Mouse (Mus musculus): ENCODE measurements at regions not wholly inside any gene's neighbourhood (a gene's known extent, or its start where the extent isn't known, plus 50 kb on each side); places are given as distances from the start of the nearest gene placed in this dataset.
"Not testable (repeated sequence)": the region's sequence is repeated elsewhere in the genome, so short reads cannot be mapped to it uniquely, and the experiment has no call there.

GRCm38 (mm10) chr14:53454001-53454400 lies 799.9 kb downstream of the Dad1 start:
- Histone ChIP-seq H3K9ac (ENCODE audit: insufficient read depth, low read depth) (no peak overlapping the region), H3K27ac (ENCODE audit: insufficient read depth, low read depth) (no peak overlapping the region), H3K36me3 (replicated peaks in 1 of 2; ENCODE audit: control insufficient read depth in 1 of 2, insufficient read depth in 1 of 2, low read length in 1 of 2) (no peaks in the 10 kb centered on the region), H3K4me3 (replicated peaks in 1 of 3; ENCODE audit: low read depth in 2 of 3, low read length in 2 of 3, poor library complexity in 1 of 3) (no peak overlapping the region), H3K4me2 (ENCODE audit: insufficient read depth, low read depth, poor library complexity, severe bottlenecking) (no peak overlapping the region), H3K27me3 (replicated peaks) (no peaks in the 10 kb centered on the region), H3K9me3 (replicated peaks; ENCODE audit: low read length) (no peaks in the 10 kb centered on the region), H3K79me2 (replicated peaks; ENCODE audit: control insufficient read depth, extremely low read depth, insufficient read depth, poor library complexity, severe bottlenecking) (no peaks in the 10 kb centered on the region), H3K4me1 (ENCODE audit: control insufficient read depth in 1 of 2, insufficient read depth in 2 of 2) (no peaks in the 10 kb centered on the region)
- no peak for TF ChIP-seq ELF1 (IDR thresholded peaks at IDR 0.05; ENCODE audit: low read depth, low read length)
- TF ChIP-seq CTCF (conservative IDR thresholded peaks at IDR 0.05 in 1 of 2, IDR thresholded peaks at IDR 0.05 in 1 of 2; ENCODE audit: low read depth in 2 of 2, low read length in 2 of 2) = peak in 1 of 2 experiments; percentile 42; a peak in 3 of 4 replicates
- TF ChIP-seq UBTF (IDR thresholded peaks at IDR 0.05; ENCODE audit: low read depth, low read length) = no peak
- TF ChIP-seq ZC3H11A (IDR thresholded peaks at IDR 0.05; ENCODE audit: low read depth, low read length) = no peak
- TF ChIP-seq ZKSCAN1 (IDR thresholded peaks at IDR 0.05; ENCODE audit: borderline replicate concordance, low read depth, low read length) = no peak
- peak; percentile 17 for DNase-seq (ENCODE audit: extremely low read depth)
- in situ Hi-C loops (cut with MboI; ENCODE audit: low pct_ligation_motif_present, low pct_unique_long_range_greater_than_20kb, low sequenced_read_pairs) = no loop called here
- dilution Hi-C loops (cut with MboI; ENCODE audit: extremely low pct_ligation_motif_present, extremely low pct_unique_long_range_greater_than_20kb, low sequenced_read_pairs) = no loop called here

DNA sequence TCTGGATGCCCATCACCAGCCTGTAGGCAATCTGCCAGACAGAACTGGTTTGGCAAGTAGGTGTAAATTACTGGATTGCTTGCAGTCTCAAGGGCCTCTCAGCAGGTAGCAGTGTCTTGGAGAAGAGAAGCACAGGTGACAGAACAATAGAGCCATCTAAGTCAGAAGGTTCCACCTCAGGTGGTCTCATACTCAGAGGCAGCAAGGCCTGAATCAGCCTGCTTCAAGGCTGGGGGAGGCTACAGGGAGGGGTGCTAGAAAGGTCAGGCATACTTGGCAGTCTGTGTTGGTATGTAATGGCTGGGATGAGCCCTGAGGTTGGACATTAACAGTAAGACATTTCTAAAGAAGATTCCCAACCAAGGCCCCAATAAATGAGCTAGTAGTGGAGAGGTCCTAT lies 814.3 kb downstream of the Dad1 start:
- H3K9ac ChIP-seq (ENCODE audit: insufficient read depth, low read depth); H3K9me3 ChIP-seq (replicated peaks; ENCODE audit: low read length); H3K79me2 ChIP-seq (replicated peaks; ENCODE audit: control insufficient read depth, extremely low read depth, insufficient read depth, poor library complexity, severe bottlenecking); H3K4me3 ChIP-seq (replicated peaks in 1 of 3; ENCODE audit: low read depth in 2 of 3, low read length in 2 of 3, poor library complexity in 1 of 3); H3K36me3 ChIP-seq (replicated peaks in 1 of 2; ENCODE audit: control insufficient read depth in 1 of 2, insufficient read depth in 1 of 2, low read length in 1 of 2); H3K27me3 ChIP-seq (replicated peaks); H3K4me1 ChIP-seq (ENCODE audit: control insufficient read depth in 1 of 2, insufficient read depth in 2 of 2); H3K4me2 ChIP-seq (ENCODE audit: insufficient read depth, low read depth, poor library complexity, severe bottlenecking); dilution Hi-C loops (cut with MboI; ENCODE audit: extremely low pct_ligation_motif_present, extremely low pct_unique_long_range_greater_than_20kb, low sequenced_read_pairs); H3K27ac ChIP-seq (ENCODE audit: insufficient read depth, low read depth); DNase-seq (ENCODE audit: extremely low read depth); in situ Hi-C loops (cut with MboI; ENCODE audit: low pct_ligation_motif_present, low pct_unique_long_range_greater_than_20kb, low sequenced_read_pairs): not testable (repeated sequence)

DNA sequence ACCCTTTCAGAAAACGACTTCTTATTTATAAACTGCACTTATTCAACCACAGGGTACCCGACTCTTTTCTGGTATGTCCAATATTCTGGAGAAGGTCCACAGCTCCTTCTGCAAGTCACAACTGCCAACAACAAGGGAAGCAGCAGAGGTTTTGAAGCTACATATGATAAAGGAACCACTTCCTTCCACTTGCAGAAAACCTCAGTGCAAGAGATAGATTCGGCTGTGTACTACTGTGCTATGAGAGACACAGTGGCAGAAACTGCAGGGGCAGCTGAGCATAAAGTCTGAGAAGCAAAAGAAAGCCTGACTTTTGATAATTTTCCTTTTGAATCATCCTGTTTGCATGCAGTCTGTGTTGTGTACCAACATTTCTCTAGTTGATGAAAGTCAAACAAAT lies 823.8 kb downstream of the Dad1 start:
- in situ Hi-C loops (cut with MboI; ENCODE audit: low pct_ligation_motif_present, low pct_unique_long_range_greater_than_20kb, low sequenced_read_pairs) = not testable (repeated sequence)

GRCm38 (mm10) chr14:53428447-53428846 lies 825.5 kb downstream of the Dad1 start:
- H3K79me2 ChIP-seq (replicated peaks; ENCODE audit: control insufficient read depth, extremely low read depth, insufficient read depth, poor library complexity, severe bottlenecking); dilution Hi-C loops (cut with MboI; ENCODE audit: extremely low pct_ligation_motif_present, extremely low pct_unique_long_range_greater_than_20kb, low sequenced_read_pairs); in situ Hi-C loops (cut with MboI; ENCODE audit: low pct_ligation_motif_present, low pct_unique_long_range_greater_than_20kb, low sequenced_read_pairs); DNase-seq (ENCODE audit: extremely low read depth); H3K36me3 ChIP-seq (replicated peaks in 1 of 2; ENCODE audit: control insufficient read depth in 1 of 2, insufficient read depth in 1 of 2, low read length in 1 of 2); H3K4me1 ChIP-seq (ENCODE audit: control insufficient read depth in 1 of 2, insufficient read depth in 2 of 2); H3K9me3 ChIP-seq (replicated peaks; ENCODE audit: low read length); H3K27ac ChIP-seq (ENCODE audit: insufficient read depth, low read depth); H3K4me2 ChIP-seq (ENCODE audit: insufficient read depth, low read depth, poor library complexity, severe bottlenecking); H3K9ac ChIP-seq (ENCODE audit: insufficient read depth, low read depth); H3K27me3 ChIP-seq (replicated peaks); H3K4me3 ChIP-seq (replicated peaks in 1 of 3; ENCODE audit: low read depth in 2 of 3, low read length in 2 of 3, poor library complexity in 1 of 3): not testable (repeated sequence)

More for the DNA sequence above, 823.8 kb downstream of the Dad1 start:
- DNase-seq (ENCODE audit: extremely low read depth); H3K4me1 ChIP-seq (ENCODE audit: control insufficient read depth in 1 of 2, insufficient read depth in 2 of 2); H3K9ac ChIP-seq (ENCODE audit: insufficient read depth, low read depth); dilution Hi-C loops (cut with MboI; ENCODE audit: extremely low pct_ligation_motif_present, extremely low pct_unique_long_range_greater_than_20kb, low sequenced_read_pairs); H3K27me3 ChIP-seq (replicated peaks); H3K4me2 ChIP-seq (ENCODE audit: insufficient read depth, low read depth, poor library complexity, severe bottlenecking); H3K9me3 ChIP-seq (replicated peaks; ENCODE audit: low read length); H3K36me3 ChIP-seq (replicated peaks in 1 of 2; ENCODE audit: control insufficient read depth in 1 of 2, insufficient read depth in 1 of 2, low read length in 1 of 2); H3K27ac ChIP-seq (ENCODE audit: insufficient read depth, low read depth); H3K4me3 ChIP-seq (replicated peaks in 1 of 3; ENCODE audit: low read depth in 2 of 3, low read length in 2 of 3, poor library complexity in 1 of 3); H3K79me2 ChIP-seq (replicated peaks; ENCODE audit: control insufficient read depth, extremely low read depth, insufficient read depth, poor library complexity, severe bottlenecking): not testable (repeated sequence)

DNA sequence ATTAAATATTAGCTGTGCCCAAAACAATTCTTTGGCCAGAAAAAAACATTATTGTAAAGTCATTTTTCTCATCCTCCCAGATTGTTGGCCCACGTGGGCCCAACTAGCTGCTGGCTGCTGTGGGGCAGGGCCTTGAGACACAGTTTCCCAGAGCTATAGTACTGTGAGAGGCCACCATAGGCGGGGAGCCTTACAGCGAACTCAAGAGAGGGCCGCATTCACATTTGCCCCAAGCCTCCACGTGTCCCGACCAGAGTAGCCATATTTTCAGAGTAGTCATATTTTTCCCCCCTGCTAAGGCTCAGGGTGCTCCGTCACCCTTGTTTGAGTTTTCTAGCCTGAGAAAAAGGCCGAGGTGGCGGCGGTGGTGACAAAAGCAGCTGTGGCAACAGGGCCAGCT lies 826.3 kb downstream of the Dad1 start:
- H3K4me1 ChIP-seq (ENCODE audit: control insufficient read depth in 1 of 2, insufficient read depth in 2 of 2); dilution Hi-C loops (cut with MboI; ENCODE audit: extremely low pct_ligation_motif_present, extremely low pct_unique_long_range_greater_than_20kb, low sequenced_read_pairs); in situ Hi-C loops (cut with MboI; ENCODE audit: low pct_ligation_motif_present, low pct_unique_long_range_greater_than_20kb, low sequenced_read_pairs); DNase-seq (ENCODE audit: extremely low read depth); H3K4me2 ChIP-seq (ENCODE audit: insufficient read depth, low read depth, poor library complexity, severe bottlenecking); H3K9ac ChIP-seq (ENCODE audit: insufficient read depth, low read depth); H3K27ac ChIP-seq (ENCODE audit: insufficient read depth, low read depth); H3K79me2 ChIP-seq (replicated peaks; ENCODE audit: control insufficient read depth, extremely low read depth, insufficient read depth, poor library complexity, severe bottlenecking); H3K4me3 ChIP-seq (replicated peaks in 1 of 3; ENCODE audit: low read depth in 2 of 3, low read length in 2 of 3, poor library complexity in 1 of 3); H3K36me3 ChIP-seq (replicated peaks in 1 of 2; ENCODE audit: control insufficient read depth in 1 of 2, insufficient read depth in 1 of 2, low read length in 1 of 2); H3K9me3 ChIP-seq (replicated peaks; ENCODE audit: low read length); H3K27me3 ChIP-seq (replicated peaks): not testable (repeated sequence)
